Mouse (Mus musculus): Measurements from ENCODE around the gene Sp2.

DNA sequence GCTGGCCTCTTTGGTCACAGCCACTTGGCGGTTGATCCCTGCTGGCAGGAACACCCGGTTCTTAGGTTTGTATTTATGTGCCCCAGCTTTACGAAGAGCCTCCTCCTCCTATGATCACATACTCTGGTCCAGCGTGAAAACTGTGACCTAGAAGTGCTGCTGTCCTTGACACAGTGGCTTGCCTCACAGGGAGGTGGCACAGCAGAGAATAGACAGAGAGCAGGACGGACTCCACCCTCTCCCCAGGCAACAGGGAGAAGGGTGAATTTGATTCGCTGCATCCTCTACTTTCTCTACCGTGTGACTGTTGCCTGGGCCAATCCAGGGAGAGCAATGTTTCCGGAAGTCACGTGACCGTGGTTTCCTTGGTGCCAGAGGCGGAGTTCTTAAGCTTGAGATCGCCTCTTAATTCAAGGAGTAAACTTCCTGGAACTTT lies 47.8 kb downstream of the Sp2 start:
- TF ChIP-seq CTCF (IDR thresholded peaks at IDR 0.05) = no peak
- TF ChIP-seq EP300 (IDR thresholded peaks at IDR 0.05) = peak; percentile 58; the same call in 1 of the 2 replicates

Data from lung, postnatal 0 days (tissue).